Mouse (Mus musculus) myocyte (in vitro differentiated cells): ENCODE measurements around the gene H1foo. TPM values are rescaled to one million over a fixed set of nuclear protein-coding genes. Genes with fewer than 3 reads are reported as not detected.

ENCODE experiments used
- H3K27me3 ChIP-seq: one replicate; pipeline ENCODE4 v1.6.1; 2011; ENCODE audit not compliant: control insufficient read depth, insufficient read depth, insufficient read length
- H3K36me3 ChIP-seq: one replicate; pipeline ENCODE4 v1.6.1; 2011; ENCODE audit not compliant: control insufficient read depth, insufficient read depth
- H3K4me2 ChIP-seq: one replicate; pipeline ENCODE4 v1.6.1; 2011; ENCODE audit warnings: low read depth, control low read depth
- H3K4me3 ChIP-seq: one replicate; pipeline ENCODE4 v1.5.1; 2011; ENCODE audit warnings: mild to moderate bottlenecking, control low read depth, moderate library complexity
- H3K79me2 ChIP-seq: one replicate; pipeline ENCODE4 v1.6.1; 2011; ENCODE audit not compliant: control insufficient read depth, insufficient read depth
- H3ac ChIP-seq: one replicate; pipeline ENCODE4 v1.6.1; 2011; ENCODE audit not compliant: control insufficient read depth, insufficient read length
- CEBPB ChIP-seq: IDR thresholded peaks from 2 replicates; pipeline ENCODE4 v1.6.1; 2011; ENCODE audit warnings: mild to moderate bottlenecking, moderate library complexity; ENCODE audit not compliant: poor library complexity, insufficient read depth, severe bottlenecking
- E2F4 ChIP-seq: IDR thresholded peaks from one replicate; pipeline ENCODE4 v1.6.1; 2011; ENCODE audit warnings: mild to moderate bottlenecking, control low read depth, moderate library complexity; ENCODE audit not compliant: insufficient read depth
- MAX ChIP-seq: IDR thresholded peaks from one replicate; pipeline ENCODE4 v1.6.1; 2011; ENCODE audit warnings: low read depth, mild to moderate bottlenecking, control low read depth
- MYOD1 ChIP-seq, 3 experiments: IDR thresholded peaks; one replicate each; pipeline ENCODE4 v1.6.1; 2011; ENCODE audit warnings: control low read depth in 2 of 3, low read depth in 2 of 3, mild to moderate bottlenecking in 2 of 3, moderate library complexity in 1 of 3; ENCODE audit not compliant: insufficient read length in 2 of 3, control insufficient read depth in 1 of 3
- MYOG ChIP-seq, 3 experiments: IDR thresholded peaks; one replicate each; pipeline ENCODE4 v1.6.1; 2011; ENCODE audit warnings: control low read depth in 2 of 3, low read depth in 2 of 3, mild to moderate bottlenecking in 2 of 3; ENCODE audit not compliant: insufficient read length in 2 of 3, control insufficient read depth in 1 of 3, insufficient read depth in 1 of 3
- POLR2A ChIP-seq: IDR thresholded peaks from one replicate; pipeline ENCODE4 v1.6.1; 2011; ENCODE audit warnings: low read depth, mild to moderate bottlenecking, control low read depth, moderate library complexity; ENCODE audit not compliant: insufficient read length
- POLR2AphosphoS2 ChIP-seq: IDR thresholded peaks from one replicate; pipeline ENCODE4 v1.6.1; 2011; ENCODE audit warnings: low read depth, control low read depth; ENCODE audit not compliant: insufficient read length
- REST ChIP-seq: IDR thresholded peaks from one replicate; pipeline ENCODE4 v1.6.1; 2011; ENCODE audit warnings: mild to moderate bottlenecking, control low read depth, moderate library complexity; ENCODE audit not compliant: insufficient read depth, insufficient read length
- SRF ChIP-seq: IDR thresholded peaks from one replicate; pipeline ENCODE4 v1.6.1; 2011; ENCODE audit warnings: low read depth; ENCODE audit not compliant: control insufficient read depth, insufficient read length
- TCF12 ChIP-seq: IDR thresholded peaks from one replicate; pipeline ENCODE4 v1.6.1; 2011; ENCODE audit warnings: mild to moderate bottlenecking, control low read depth; ENCODE audit not compliant: poor library complexity, insufficient read depth, severe bottlenecking
- TCF3 ChIP-seq: IDR thresholded peaks from one replicate; pipeline ENCODE4 v1.6.1; 2011; ENCODE audit warnings: low read depth, control low read depth; ENCODE audit not compliant: insufficient read length
- USF1 ChIP-seq: IDR thresholded peaks from one replicate; pipeline ENCODE4 v1.6.1; 2011; ENCODE audit warnings: low read depth, mild to moderate bottlenecking, control low read depth, moderate library complexity
- polyA plus RNA-seq: library from polyadenylated mRNA; unstranded; fragments of >200 nt; fragmentation: generic; extraction: Trizol; gene quantifications from one replicate; pipeline ENCODE4 v1.2.1, GENCODE M21; 2012; ENCODE audit warnings: missing spikeins

The H1foo gene
- polyA plus RNA-seq, 1 experiment: not detected

DNA sequence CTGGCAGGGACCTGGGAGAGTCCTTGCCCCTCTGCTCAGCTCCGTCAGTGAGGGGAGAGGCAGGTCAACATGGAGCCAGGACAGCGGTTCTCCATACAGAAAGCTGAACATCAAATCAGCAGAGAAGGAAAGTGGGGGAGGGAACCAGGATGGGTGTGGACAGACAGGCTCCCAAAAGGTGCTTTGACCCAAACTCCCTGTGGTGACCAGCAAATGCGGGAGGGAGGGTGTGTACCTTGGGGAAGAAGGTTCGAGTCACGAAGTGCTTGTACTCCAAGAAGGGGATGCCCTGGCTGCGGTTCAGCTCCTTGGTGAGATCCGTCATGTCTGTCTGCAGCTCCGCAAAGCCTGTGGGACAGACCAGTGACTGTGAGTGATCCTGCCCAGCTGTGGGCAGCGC is 18.9 kb downstream of the H1foo start:
- no peak overlapping the region for H3K4me2 ChIP-seq
- no peak overlapping the region for H3K4me3 ChIP-seq
- peaks cover 5% of the 10 kb centered on the region for H3K36me3 ChIP-seq
- H3K79me2 ChIP-seq: no peaks in the 10 kb centered on the region
- H3ac ChIP-seq: no peak overlapping the region
- TF ChIP-seq USF1 (no peak), POLR2A (no peak), TCF12 (no peak), MYOG (IDR thresholded peaks at IDR 0.05; ENCODE audit: control insufficient read depth in 1 of 3, insufficient read depth in 1 of 3, insufficient read length in 2 of 3, low read depth in 2 of 3) (no peak), TCF3 (no peak), SRF (no peak), CEBPB (no peak), REST (no peak), E2F4 (no peak), MAX (no peak), POLR2AphosphoS2 (no peak), MYOD1 (IDR thresholded peaks at IDR 0.05; ENCODE audit: control insufficient read depth in 1 of 3, insufficient read length in 2 of 3, low read depth in 2 of 3) (no peak)
- H3K27me3 ChIP-seq: no peaks in the 10 kb centered on the region

DNA sequence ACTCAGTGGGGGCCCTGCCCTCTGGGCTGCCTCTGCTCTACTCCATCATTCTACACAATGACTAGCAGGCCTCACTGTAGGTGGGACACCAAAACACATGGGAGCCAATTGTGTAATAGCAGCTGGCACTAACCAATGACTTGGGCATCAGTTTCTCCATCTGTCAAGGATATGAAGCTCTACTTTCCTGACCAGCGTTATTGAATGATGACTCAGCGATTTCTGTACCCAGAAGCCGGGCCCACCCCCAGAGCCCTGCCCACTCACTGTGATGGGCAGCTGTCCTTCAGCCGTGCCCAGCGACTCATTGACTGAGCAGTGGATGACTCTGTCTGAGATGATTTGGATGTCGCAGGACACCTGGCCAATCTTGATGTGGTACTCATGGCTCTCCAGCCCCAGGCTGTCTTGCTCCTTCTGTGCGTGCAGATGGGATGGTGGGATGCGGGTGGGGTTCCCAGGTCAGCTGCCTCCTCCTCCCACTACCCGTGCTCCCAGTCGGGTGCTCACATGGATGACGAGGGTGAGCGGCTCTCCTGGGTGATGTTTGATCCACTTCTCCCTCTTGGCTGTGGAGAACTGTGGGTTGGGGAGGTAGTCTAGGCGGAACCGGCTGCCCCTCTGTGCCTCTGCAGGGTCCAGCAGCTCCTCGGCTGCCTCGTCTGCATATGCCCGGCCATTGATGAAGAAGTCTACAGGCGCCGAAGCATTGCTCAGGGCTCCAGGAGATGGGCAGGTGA is 21.7 kb downstream of the H1foo start:
- Histone ChIP-seq H3K36me3 (peaks cover 5% of the 10 kb centered on the region), H3K27me3 (no peaks in the 10 kb centered on the region), H3K4me2 (no peak overlapping the region), H3K79me2 (no peaks in the 10 kb centered on the region), H3ac (no peak overlapping the region), H3K4me3 (no peak overlapping the region)
- TF ChIP-seq POLR2A (no peak), E2F4 (no peak), MYOD1 (IDR thresholded peaks at IDR 0.05; ENCODE audit: control insufficient read depth in 1 of 3, insufficient read length in 2 of 3, low read depth in 2 of 3) (no peak), SRF (no peak), TCF12 (no peak), MAX (no peak), TCF3 (no peak), USF1 (no peak), REST (no peak), MYOG (IDR thresholded peaks at IDR 0.05; ENCODE audit: control insufficient read depth in 1 of 3, insufficient read depth in 1 of 3, insufficient read length in 2 of 3, low read depth in 2 of 3) (no peak), POLR2AphosphoS2 (no peak), CEBPB (no peak)

DNA sequence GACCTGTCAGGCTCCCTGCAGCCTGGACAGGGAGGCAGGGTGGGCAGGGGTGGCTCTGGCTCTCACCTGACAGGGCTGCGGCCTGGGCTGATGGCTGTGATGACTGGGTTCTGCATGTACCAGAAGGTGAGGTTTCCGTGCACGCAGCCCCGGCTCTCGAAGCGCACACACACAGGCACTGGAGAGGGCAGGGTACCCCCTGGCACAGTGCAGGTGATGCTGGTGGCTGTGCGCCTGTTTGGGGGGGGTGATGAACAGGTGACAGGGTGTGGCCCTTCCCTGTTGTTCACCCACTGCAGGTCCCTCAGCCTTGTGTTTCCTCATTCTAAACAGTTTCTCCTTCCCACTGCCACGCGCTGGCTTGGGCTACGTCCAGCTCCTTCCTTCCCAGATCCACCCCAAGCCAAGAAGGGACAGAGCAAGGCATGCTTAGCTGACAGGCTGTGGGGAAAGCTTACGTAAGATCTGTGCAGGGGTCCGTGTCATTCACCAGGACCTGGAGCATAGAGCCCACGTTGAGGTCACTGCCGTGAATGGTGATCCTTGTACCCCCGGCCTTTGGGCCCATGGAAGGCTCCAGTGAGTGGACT is 22.6 kb downstream of the H1foo start:
- no peak overlapping the region for H3K4me3 ChIP-seq

DNA sequence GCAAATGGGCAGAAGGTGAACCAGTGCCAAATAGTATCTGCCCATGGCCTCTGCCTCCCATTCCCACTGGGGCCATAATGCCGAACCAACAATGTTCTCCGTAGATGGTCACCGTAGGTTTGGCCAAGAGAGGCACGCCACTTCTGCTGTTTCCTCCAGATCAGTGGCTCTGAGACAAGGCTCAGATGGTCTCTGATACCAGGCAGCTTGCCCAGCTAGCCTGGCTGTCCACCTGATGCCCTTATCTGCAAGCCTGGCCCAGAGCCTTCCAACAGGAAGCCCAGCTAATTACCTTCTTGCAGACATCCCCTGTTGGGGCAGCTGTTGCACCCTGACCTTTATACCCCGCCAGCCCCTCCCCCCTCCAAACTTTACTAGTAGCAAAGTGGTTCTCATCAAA is 23.3 kb downstream of the H1foo start:
- Histone ChIP-seq H3ac (no peak overlapping the region), H3K36me3 (peaks cover 5% of the 10 kb centered on the region), H3K79me2 (no peaks in the 10 kb centered on the region), H3K4me3 (no peak overlapping the region), H3K27me3 (no peaks in the 10 kb centered on the region), H3K4me2 (no peak overlapping the region)
- TF ChIP-seq SRF: no peak
- no peak for TF ChIP-seq MYOD1 (IDR thresholded peaks at IDR 0.05; ENCODE audit: control insufficient read depth in 1 of 3, insufficient read length in 2 of 3, low read depth in 2 of 3)
- no peak for TF ChIP-seq MYOG (IDR thresholded peaks at IDR 0.05; ENCODE audit: control insufficient read depth in 1 of 3, insufficient read depth in 1 of 3, insufficient read length in 2 of 3, low read depth in 2 of 3)

More for the DNA sequence above, 22.6 kb downstream of the H1foo start:
- H3ac ChIP-seq: no peak overlapping the region
- H3K79me2 ChIP-seq: no peaks in the 10 kb centered on the region
- H3K4me2 ChIP-seq: no peak overlapping the region
- TF ChIP-seq MYOG (IDR thresholded peaks at IDR 0.05; ENCODE audit: control insufficient read depth in 1 of 3, insufficient read depth in 1 of 3, insufficient read length in 2 of 3, low read depth in 2 of 3) (no peak), POLR2A (no peak), USF1 (no peak), TCF3 (no peak), REST (no peak), MYOD1 (IDR thresholded peaks at IDR 0.05; ENCODE audit: control insufficient read depth in 1 of 3, insufficient read length in 2 of 3, low read depth in 2 of 3) (no peak), SRF (no peak), E2F4 (no peak), TCF12 (no peak)
- H3K27me3 ChIP-seq: no peaks in the 10 kb centered on the region
- peaks cover 5% of the 10 kb centered on the region for H3K36me3 ChIP-seq
